Mouse (Mus musculus): Measurements from ENCODE around the gene Esrra. TPM values are rescaled to one million over a fixed set of nuclear protein-coding genes. Genes with fewer than 3 reads are reported as not detected.

Esrra gene
- polyA plus RNA-seq, 1 experiment from 2014 or later: 4.1 TPM

DNA sequence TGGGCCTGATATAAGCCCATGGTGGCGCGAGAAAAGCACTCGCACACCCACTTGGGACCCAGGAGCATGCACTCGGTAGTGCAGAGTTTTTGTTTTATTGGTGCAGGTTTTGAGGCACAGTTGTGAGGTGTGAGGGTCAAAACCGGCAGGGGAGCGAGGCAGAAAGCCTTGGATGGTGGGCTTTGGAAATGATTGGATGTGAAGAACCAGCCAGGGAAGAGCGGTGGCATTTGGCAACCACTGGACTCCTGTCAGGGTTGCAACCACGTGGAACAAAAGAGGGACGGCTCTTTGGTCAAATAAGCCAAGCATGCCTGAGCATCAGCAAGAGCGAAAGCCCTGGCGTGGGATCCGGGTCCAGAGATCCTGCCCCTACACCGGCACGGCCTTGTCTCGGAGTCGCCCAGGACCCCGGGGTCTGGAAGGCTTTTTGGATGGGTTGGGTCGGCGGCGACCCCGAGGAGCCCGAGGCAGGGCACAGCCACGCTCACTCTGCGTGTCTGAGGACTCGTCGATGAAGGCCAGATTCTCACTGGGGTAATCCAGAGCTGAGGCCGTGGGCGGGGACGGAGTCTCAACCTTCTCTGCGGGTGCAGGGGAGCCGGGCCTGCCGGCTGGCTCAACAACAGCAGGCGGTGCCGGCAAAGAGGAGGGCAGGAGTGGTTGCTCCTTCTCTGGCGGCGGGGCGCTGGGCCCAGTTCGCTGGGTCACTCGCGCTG lies 4.2 kb upstream of the Esrra start:
- Histone ChIP-seq H3K9ac (ENCODE audit: low read length) (no peak overlapping the region), H3K4me1 (ENCODE audit: control insufficient read depth, insufficient read depth, low read length) (peaks cover 7% of the 10 kb centered on the region), H3K27ac (ENCODE audit: low read depth, low read length) (no peak overlapping the region), H3K9me3 (ENCODE audit: control insufficient read depth, low read length) (no peaks in the 10 kb centered on the region), H3K4me2 (ENCODE audit: low read depth) (no peak overlapping the region), H3K27me3 (ENCODE audit: control insufficient read depth, insufficient read depth, low read length) (peaks cover 66% of the 10 kb centered on the region), H3K36me3 (ENCODE audit: control insufficient read depth, insufficient read depth, low read length) (no peaks in the 10 kb centered on the region), H3K4me3 (ENCODE audit: low read depth, low read length) (peak overlapping the region; percentile 13; the same call in 1 of the 2 replicates)
- ATAC-seq (ENCODE audit: insufficient read depth, low FRiP score, low TSS enrichment) (no peak), DNase-seq (ENCODE audit: low spot score) (no peak)
- 4% methylated on average over 40 of the region's 40 CpGs for WGBS

DNA sequence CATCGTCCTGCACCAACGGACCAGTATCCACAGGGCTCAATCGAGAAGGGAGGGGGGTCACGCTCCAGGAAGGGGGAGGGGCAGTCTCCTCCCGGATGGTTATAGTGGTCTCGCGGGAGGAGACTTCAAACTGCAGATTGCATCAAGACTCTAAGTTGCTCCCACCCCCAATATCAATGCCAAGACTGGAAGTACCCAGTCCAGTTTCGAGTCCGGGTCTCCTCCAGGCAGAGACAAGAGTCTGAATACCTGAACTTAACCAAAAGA lies 3.6 kb upstream of the Esrra start, which contains the start of gene Catsperz:
Catsperz (minus strand) TSS at position 74 of the 267 bp plus-strand sequence.
- peak within 1 kb of the TSS; percentile 10; the same call in 1 of the 2 replicates for H3K4me2 ChIP-seq (ENCODE audit: low read depth)
- no peaks in the 10 kb centered on the region for H3K9me3 ChIP-seq (ENCODE audit: control insufficient read depth, low read length)
- H3K27ac ChIP-seq (ENCODE audit: low read depth, low read length): no peak within 1 kb of the TSS
- DNase-seq (ENCODE audit: low spot score): no peak
- peaks cover 64% of the 10 kb centered on the region for H3K27me3 ChIP-seq (ENCODE audit: control insufficient read depth, insufficient read depth, low read length)
- H3K9ac ChIP-seq (ENCODE audit: low read length): no peak within 1 kb of the TSS
- no peak for ATAC-seq (ENCODE audit: insufficient read depth, low FRiP score, low TSS enrichment)
- H3K4me3 ChIP-seq (ENCODE audit: low read depth, low read length): peak within 1 kb of the TSS; percentile 13; the same call in 1 of the 2 replicates
- H3K4me1 ChIP-seq (ENCODE audit: control insufficient read depth, insufficient read depth, low read length): peaks cover 11% of the 10 kb centered on the region
- H3K36me3 ChIP-seq (ENCODE audit: control insufficient read depth, insufficient read depth, low read length): no peaks in the 10 kb centered on the region
- WGBS: 4% methylated on average over 9 of the region's 9 CpGs

DNA sequence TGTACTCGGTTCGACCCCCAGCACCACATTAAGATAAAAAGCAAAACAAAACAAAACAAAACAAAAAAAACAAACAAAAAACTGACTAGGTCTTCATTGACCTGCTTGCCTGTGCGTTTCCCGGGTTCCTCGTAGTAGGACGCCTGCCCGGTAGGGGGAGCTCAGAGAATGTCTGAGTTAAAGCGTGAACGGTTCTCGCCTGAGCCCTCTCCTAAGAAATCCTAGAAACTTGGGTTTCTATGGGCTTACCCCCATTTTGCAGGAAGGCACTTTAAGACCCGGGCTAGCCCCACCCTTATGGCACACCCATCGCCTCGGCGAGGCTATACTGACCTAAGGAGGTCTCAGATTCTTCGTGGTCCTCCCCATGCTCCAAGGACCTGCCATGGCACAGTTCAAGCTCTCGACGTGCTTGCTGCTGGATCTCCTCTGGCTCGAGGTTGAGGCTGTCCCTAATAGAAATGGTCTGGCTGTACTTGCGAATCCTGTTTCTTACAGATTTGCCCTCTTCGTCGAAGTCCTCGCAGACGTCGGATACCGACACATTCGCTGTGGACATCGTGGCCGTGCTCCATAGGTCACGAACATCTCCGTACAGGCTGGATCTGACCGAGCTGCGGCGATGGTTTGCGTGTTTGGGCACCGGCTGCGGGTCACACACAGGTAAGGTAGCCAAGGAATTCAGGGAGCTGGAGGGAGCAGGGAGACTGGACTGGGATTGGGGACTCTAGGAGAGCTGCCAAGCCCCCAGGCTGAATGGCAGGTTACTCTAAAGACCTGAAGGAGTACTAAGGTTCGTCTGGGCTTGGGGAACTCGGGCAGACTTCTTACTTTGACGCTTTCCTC lies 3.1 kb upstream of the Esrra start:
- WGBS: 2% methylated on average over 39 of the region's 39 CpGs
- DNase-seq (ENCODE audit: low spot score) (peak; percentile 74), ATAC-seq (ENCODE audit: insufficient read depth, low FRiP score, low TSS enrichment) (no peak)
- Histone ChIP-seq H3K27ac (ENCODE audit: low read depth, low read length) (no peak overlapping the region), H3K9ac (ENCODE audit: low read length) (no peak overlapping the region), H3K27me3 (ENCODE audit: control insufficient read depth, insufficient read depth, low read length) (peaks cover 61% of the 10 kb centered on the region), H3K4me2 (ENCODE audit: low read depth) (peak overlapping the region; percentile 10; the same call in 1 of the 2 replicates), H3K4me3 (ENCODE audit: low read depth, low read length) (0 out of 2 replicates have a peak overlapping the region, but pooled peaks have one; percentile 1), H3K4me1 (ENCODE audit: control insufficient read depth, insufficient read depth, low read length) (peaks cover 16% of the 10 kb centered on the region), H3K9me3 (ENCODE audit: control insufficient read depth, low read length) (no peaks in the 10 kb centered on the region), H3K36me3 (ENCODE audit: control insufficient read depth, insufficient read depth, low read length) (no peaks in the 10 kb centered on the region)

DNA sequence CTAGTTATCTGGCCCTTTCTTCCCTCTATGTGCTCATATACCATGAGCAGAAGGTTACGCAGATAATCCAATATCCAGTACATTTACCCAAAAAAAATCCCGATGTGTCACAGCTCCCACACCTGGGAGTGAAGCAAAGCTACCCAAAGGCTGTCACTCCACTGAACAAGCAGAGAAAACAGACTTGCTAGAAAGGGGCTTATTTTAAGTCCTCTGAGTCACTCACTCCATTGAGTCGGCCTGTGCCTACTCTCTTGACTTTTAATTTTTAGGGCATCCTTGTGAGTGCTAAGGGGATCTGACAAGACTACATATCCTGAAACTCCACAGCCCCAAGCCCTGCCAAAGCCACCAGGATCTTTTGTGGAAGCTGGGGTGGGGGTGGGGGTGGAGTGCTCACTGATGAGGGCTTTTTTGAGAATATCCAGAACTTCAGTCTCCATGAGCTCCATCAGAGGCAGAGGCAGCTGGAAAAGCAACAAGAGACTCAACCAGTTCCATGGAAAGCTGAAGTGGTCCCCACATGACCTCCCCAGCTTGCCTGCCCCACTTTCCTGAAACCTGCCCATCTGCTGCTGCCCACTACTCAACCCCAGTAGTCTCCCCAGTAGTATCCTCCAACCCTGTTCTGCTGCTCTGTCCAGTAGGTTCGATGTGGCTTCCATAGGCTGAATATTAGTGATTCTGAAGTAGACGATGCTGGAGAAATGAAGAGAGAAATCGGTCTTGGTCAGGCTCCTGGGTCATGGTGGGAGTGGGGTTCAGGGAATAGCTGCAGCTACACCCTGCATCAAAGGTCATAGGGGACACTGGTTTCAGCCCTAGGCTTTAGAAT lies 1.5 kb upstream of the Esrra start:
- H3K9ac ChIP-seq (ENCODE audit: low read length): no peak overlapping the region
- H3K4me2 ChIP-seq (ENCODE audit: low read depth): no peak overlapping the region; the same call in 1 of the 2 replicates
- H3K27ac ChIP-seq (ENCODE audit: low read depth, low read length): no peak overlapping the region
- H3K4me3 ChIP-seq (ENCODE audit: low read depth, low read length): no peak overlapping the region
- ATAC-seq (ENCODE audit: insufficient read depth, low FRiP score, low TSS enrichment) (no peak), DNase-seq (ENCODE audit: low spot score) (no peak)
- 59% methylated on average over 6 of the region's 6 CpGs for WGBS
- H3K9me3 ChIP-seq (ENCODE audit: control insufficient read depth, low read length): no peaks in the 10 kb centered on the region
- H3K36me3 ChIP-seq (ENCODE audit: control insufficient read depth, insufficient read depth, low read length): no peaks in the 10 kb centered on the region
- H3K27me3 ChIP-seq (ENCODE audit: control insufficient read depth, insufficient read depth, low read length): peaks cover 57% of the 10 kb centered on the region
- peaks cover 16% of the 10 kb centered on the region for H3K4me1 ChIP-seq (ENCODE audit: control insufficient read depth, insufficient read depth, low read length)

DNA sequence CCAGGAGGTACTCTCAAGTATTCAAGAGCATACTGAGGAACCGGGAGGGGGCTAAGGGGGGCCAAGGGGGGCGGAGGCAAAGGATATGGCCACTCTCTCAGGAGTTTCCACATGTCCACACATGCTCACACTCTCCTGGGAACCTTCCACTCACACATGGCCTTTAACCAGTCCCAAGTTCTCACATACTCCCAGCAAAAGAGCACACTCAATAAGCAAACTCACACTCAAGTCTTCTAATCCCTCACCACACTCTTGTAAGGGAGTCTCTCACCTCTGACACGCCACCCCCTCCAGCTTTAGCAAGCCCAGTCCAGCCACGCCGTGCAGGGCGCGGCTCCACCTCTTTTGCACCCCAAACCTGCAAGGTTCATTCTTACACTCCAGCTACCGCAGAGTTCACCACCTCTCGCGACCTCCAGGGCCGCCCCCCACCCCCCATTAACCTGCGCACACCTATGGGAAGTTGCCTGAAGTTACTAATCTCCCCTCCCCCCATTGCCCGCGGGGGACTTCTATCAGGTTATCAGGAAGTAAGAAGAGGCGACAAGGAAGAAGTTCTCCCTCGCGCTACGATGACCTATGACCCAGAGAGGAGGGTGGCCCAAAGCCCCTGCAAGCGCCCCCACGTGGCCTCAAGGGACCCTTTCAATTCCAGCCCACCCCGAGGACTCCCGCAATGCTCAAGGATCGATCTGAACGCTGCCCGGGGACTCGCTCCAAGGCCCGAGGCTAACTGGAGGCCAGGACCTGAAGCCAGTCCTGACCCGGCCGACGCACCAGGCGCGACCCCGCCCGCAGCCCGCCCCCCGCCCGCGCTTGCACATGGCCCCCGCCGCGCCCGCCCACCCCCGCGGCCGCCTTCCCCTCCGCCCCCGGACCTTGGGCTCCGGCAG lies 624 bp downstream of the Esrra start:
- Histone ChIP-seq H3K4me2 (ENCODE audit: low read depth) (peak overlapping the region; percentile 86), H3K9ac (ENCODE audit: low read length) (peak overlapping the region; percentile 85), H3K4me3 (ENCODE audit: low read depth, low read length) (peak overlapping the region; percentile 75), H3K36me3 (ENCODE audit: control insufficient read depth, insufficient read depth, low read length) (no peaks in the 10 kb centered on the region), H3K9me3 (ENCODE audit: control insufficient read depth, low read length) (no peaks in the 10 kb centered on the region), H3K27me3 (ENCODE audit: control insufficient read depth, insufficient read depth, low read length) (peaks cover 36% of the 10 kb centered on the region), H3K4me1 (ENCODE audit: control insufficient read depth, insufficient read depth, low read length) (peaks cover 16% of the 10 kb centered on the region), H3K27ac (ENCODE audit: low read depth, low read length) (peak overlapping the region; percentile 86)
- WGBS: under 1% methylated on average over 33 of the region's 48 CpGs
- DNase-seq (ENCODE audit: low spot score) (peak; percentile 54), ATAC-seq (ENCODE audit: insufficient read depth, low FRiP score, low TSS enrichment) (peak; percentile 48)

DNA sequence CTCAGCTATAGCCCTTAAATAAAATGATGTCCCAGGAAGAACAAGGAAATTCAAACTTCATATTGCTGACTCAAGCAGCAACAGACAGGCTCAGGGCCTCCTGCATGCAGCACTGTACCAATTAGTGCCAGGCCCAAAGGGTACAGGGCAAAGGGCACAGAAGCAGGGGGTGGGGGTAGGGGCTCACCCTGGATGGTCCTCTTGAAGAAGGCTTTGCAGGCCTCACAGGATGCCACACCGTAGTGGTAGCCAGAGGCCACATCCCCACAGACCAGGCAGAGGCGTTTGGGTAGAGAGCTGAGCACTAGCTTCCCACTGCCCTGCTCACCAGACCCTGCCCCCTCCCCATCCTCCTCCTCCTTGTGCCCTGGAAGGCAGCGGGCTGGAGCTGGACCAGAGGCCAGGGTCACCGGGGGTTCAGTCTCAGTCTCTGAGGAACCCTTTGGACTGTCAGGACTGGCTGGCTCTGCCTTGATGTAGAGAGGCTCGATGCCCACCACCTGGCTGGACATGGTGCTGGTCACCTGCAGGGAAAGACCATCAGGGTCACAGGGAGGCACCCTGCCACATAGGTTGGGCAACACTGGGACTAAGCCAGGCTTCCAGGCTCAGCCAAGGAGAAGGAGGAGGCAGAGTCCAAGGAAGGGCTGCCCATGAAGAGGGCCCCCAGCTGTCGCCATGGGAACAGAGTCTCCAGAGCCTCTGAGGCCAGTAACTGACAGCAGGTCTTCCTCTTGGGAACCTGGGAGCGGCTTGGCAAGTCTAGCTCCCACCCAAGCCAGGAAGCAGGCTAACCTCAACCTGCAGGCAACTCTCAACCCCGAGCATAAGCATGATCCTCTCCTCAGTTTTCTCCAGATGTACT lies 1.5 kb downstream of the Esrra start:
- Histone ChIP-seq H3K4me1 (ENCODE audit: control insufficient read depth, insufficient read depth, low read length) (peaks cover 16% of the 10 kb centered on the region), H3K27me3 (ENCODE audit: control insufficient read depth, insufficient read depth, low read length) (peaks cover 27% of the 10 kb centered on the region), H3K4me2 (ENCODE audit: low read depth) (peak overlapping the region; percentile 86), H3K9me3 (ENCODE audit: control insufficient read depth, low read length) (no peaks in the 10 kb centered on the region), H3K4me3 (ENCODE audit: low read depth, low read length) (peak overlapping the region; percentile 75), H3K9ac (ENCODE audit: low read length) (peak overlapping the region; percentile 41), H3K27ac (ENCODE audit: low read depth, low read length) (no peak overlapping the region), H3K36me3 (ENCODE audit: control insufficient read depth, insufficient read depth, low read length) (no peaks in the 10 kb centered on the region)
- ATAC-seq (ENCODE audit: insufficient read depth, low FRiP score, low TSS enrichment): no peak
- no peak for DNase-seq (ENCODE audit: low spot score)
- 50% methylated on average over 8 of the region's 8 CpGs for WGBS

DNA sequence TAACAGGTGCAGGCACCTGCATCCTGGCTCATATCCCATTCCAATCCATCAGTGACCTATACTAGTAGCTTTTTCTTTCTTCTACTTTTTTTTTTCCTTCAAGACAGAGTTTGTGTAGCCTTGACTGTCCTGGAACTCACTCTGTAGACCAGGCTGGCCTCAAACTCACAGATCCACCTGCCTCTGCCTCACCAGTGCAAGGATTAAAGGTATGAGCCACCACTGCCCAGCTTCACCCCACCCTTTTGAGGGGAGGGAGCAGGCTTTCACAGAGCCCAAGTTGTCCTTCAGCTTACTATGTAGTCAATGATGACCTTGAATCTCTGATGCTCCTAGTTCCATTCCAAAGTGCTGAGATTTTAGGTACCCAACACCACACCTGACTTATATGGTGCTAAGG lies 2.2 kb downstream of the Esrra start:
- Histone ChIP-seq H3K4me3 (ENCODE audit: low read depth, low read length) (no peak overlapping the region), H3K27me3 (ENCODE audit: control insufficient read depth, insufficient read depth, low read length) (peaks cover 21% of the 10 kb centered on the region), H3K4me2 (ENCODE audit: low read depth) (no peak overlapping the region), H3K4me1 (ENCODE audit: control insufficient read depth, insufficient read depth, low read length) (peaks cover 16% of the 10 kb centered on the region), H3K27ac (ENCODE audit: low read depth, low read length) (no peak overlapping the region), H3K9me3 (ENCODE audit: control insufficient read depth, low read length) (no peaks in the 10 kb centered on the region), H3K9ac (ENCODE audit: low read length) (no peak overlapping the region), H3K36me3 (ENCODE audit: control insufficient read depth, insufficient read depth, low read length) (no peaks in the 10 kb centered on the region)
- no peak for DNase-seq (ENCODE audit: low spot score)
- no peak for ATAC-seq (ENCODE audit: insufficient read depth, low FRiP score, low TSS enrichment)

Data from neural tube, embryonic 11.5 days (tissue).